Mouse (Mus musculus): Measurements from ENCODE around the gene Ypel4.

The Ypel4 gene

GRCm38 (mm10) chr2:84758542-84759127, 24.8 kb downstream of the Ypel4 start:
- no peak for DNase-seq (ENCODE audit: extremely low spot score, low read depth, low spot score)

- DNase-seq (ENCODE audit: extremely low spot score, low read depth, low spot score) = no peak
Observed at GRCm38 (mm10) chr2:84760777-84761176, 26.9 kb downstream of the Ypel4 start.

- DNase-seq (ENCODE audit: extremely low spot score, low read depth, low spot score) = no peak
Observed at GRCm38 (mm10) chr2:84761309-84761708, 27.5 kb downstream of the Ypel4 start.

GRCm38 (mm10) chr2:84761840-84762239, 28.0 kb downstream of the Ypel4 start:
- DNase-seq (ENCODE audit: extremely low spot score, low read depth, low spot score) = no peak

- no peak for DNase-seq (ENCODE audit: extremely low spot score, low read depth, low spot score)
Observed at GRCm38 (mm10) chr2:84762295-84762694, 28.4 kb downstream of the Ypel4 start.

GRCm38 (mm10) chr2:84762818-84763217, 29.0 kb downstream of the Ypel4 start:
- DNase-seq (ENCODE audit: extremely low spot score, low read depth, low spot score) = no peak

GRCm38 (mm10) chr2:84770501-84770900, 36.6 kb downstream of the Ypel4 start:
- DNase-seq (ENCODE audit: extremely low spot score, low read depth, low spot score) = no peak

GRCm38 (mm10) chr2:84772454-84772853, 38.6 kb downstream of the Ypel4 start:
- DNase-seq (ENCODE audit: extremely low spot score, low read depth, low spot score) = no peak

GRCm38 (mm10) chr2:84773195-84773594, 39.3 kb downstream of the Ypel4 start:
- no peak for DNase-seq (ENCODE audit: extremely low spot score, low read depth, low spot score)

GRCm38 (mm10) chr2:84774751-84775150, 40.9 kb downstream of the Ypel4 start:
- DNase-seq (ENCODE audit: extremely low spot score, low read depth, low spot score) = no peak

- no peak for DNase-seq (ENCODE audit: extremely low spot score, low read depth, low spot score)
Observed at GRCm38 (mm10) chr2:84775241-84775640, 41.4 kb downstream of the Ypel4 start, which contains the start of gene Serping1. Serping1 (minus strand) TSS chr2:84775444.

GRCm38 (mm10) chr2:84775665-84776064, 41.8 kb downstream of the Ypel4 start:
- DNase-seq (ENCODE audit: extremely low spot score, low read depth, low spot score) = no peak

- DNase-seq (ENCODE audit: extremely low spot score, low read depth, low spot score) = no peak
Observed at GRCm38 (mm10) chr2:84777706-84778105, 43.8 kb downstream of the Ypel4 start.

- no peak for DNase-seq (ENCODE audit: extremely low spot score, low read depth, low spot score)
Observed at GRCm38 (mm10) chr2:84779210-84779609, 45.4 kb downstream of the Ypel4 start.

- DNase-seq (ENCODE audit: extremely low spot score, low read depth, low spot score) = no peak
Observed at GRCm38 (mm10) chr2:84783315-84783714, 49.5 kb downstream of the Ypel4 start.

- no peak for DNase-seq (ENCODE audit: extremely low spot score, low read depth, low spot score)
Observed at GRCm38 (mm10) chr2:84783840-84784566, 50.1 kb downstream of the Ypel4 start.

All from hindlimb bud, embryonic 11.5 days (tissue).